Mouse (Mus musculus) CH12.LX (cell line): ENCODE results near the gene Xpnpep3. TPM values are rescaled to one million over a fixed set of nuclear protein-coding genes. Genes with fewer than 3 reads are reported as not detected.

Experiments
- DNase-seq: peaks from one replicate; pipeline ENCODE4 v3.0.0-alpha.2; 2013; ENCODE audit errors: extremely low read depth
- H3K27ac ChIP-seq: 2 replicates; pipeline ENCODE4 v1.5.1; 2012; ENCODE audit warnings: low read depth, mild to moderate bottlenecking, control low read depth, moderate library complexity; ENCODE audit not compliant: insufficient read depth
- H3K27me3 ChIP-seq: replicated peaks from 2 replicates; pipeline ENCODE3; 2012; ENCODE audit warnings: inconsistent platforms
- H3K36me3 ChIP-seq, 2 experiments: replicated peaks in 1 of 2; 2 replicates each; pipeline versions ENCODE3 to v1.6.1; 2012; ENCODE audit warnings: inconsistent platforms in 1 of 2, low read length in 1 of 2, mild to moderate bottlenecking in 1 of 2, mixed read lengths in 1 of 2, moderate library complexity in 1 of 2; ENCODE audit not compliant: control insufficient read depth in 1 of 2, insufficient read depth in 1 of 2
- H3K4me1 ChIP-seq, 2 experiments: 2 replicates each; pipeline ENCODE4 v1.6.1; 2012; ENCODE audit warnings: inconsistent platforms in 1 of 2, moderate library complexity in 1 of 2; ENCODE audit not compliant: insufficient read depth in 2 of 2, control insufficient read depth in 1 of 2
- H3K4me2 ChIP-seq: 2 replicates; pipeline ENCODE4 v1.6.1; 2012; ENCODE audit warnings: low read depth, mild to moderate bottlenecking, control low read depth; ENCODE audit not compliant: poor library complexity, insufficient read depth, severe bottlenecking
- H3K4me3 ChIP-seq, 3 experiments: fragments of 150-350 bp in 1 of 3; sonication (generic) in 1 of 3; replicated peaks in 1 of 3; 2 replicates each; pipeline versions ENCODE3 to v1.5.1; 2011 to 2012; ENCODE audit warnings: low read depth in 2 of 3, low read length in 2 of 3, mild to moderate bottlenecking in 2 of 3, moderate library complexity in 2 of 3, control low read depth in 1 of 3, improper control_type of control experiment in 1 of 3, inconsistent platforms in 1 of 3, mixed read lengths in 1 of 3; ENCODE audit not compliant: poor library complexity in 1 of 3
- H3K79me2 ChIP-seq: replicated peaks from 2 replicates; pipeline ENCODE4 v1.6.1; 2012; ENCODE audit warnings: mild to moderate bottlenecking, moderate library complexity; ENCODE audit not compliant: control insufficient read depth, poor library complexity, insufficient read depth, severe bottlenecking; ENCODE audit errors: extremely low read depth
- H3K9ac ChIP-seq: 2 replicates; pipeline ENCODE4 v1.6.1; 2012; ENCODE audit warnings: low read depth, mild to moderate bottlenecking, control low read depth, moderate library complexity; ENCODE audit not compliant: insufficient read depth
- H3K9me3 ChIP-seq: replicated peaks from 2 replicates; pipeline ENCODE3; 2012; ENCODE audit warnings: low read length, inconsistent platforms, mixed read lengths
- BHLHE40 ChIP-seq: IDR thresholded peaks from 2 replicates; pipeline ENCODE4 v1.6.1; 2011; ENCODE audit warnings: mild to moderate bottlenecking, low read depth, low read length, improper control_type of control experiment
- CHD1 ChIP-seq: IDR thresholded peaks from 2 replicates; pipeline ENCODE4 v1.6.1; 2012; ENCODE audit warnings: low read depth, low read length, improper control_type of control experiment, inconsistent platforms
- CHD2 ChIP-seq: IDR thresholded peaks from 2 replicates; pipeline ENCODE4 v1.6.1; 2011; ENCODE audit warnings: low read length, improper control_type of control experiment
- CTCF ChIP-seq, 2 experiments: IDR thresholded peaks in 1 of 2; conservative IDR thresholded peaks in 1 of 2; 2 replicates each; pipeline ENCODE4 v1.5.1; 2011 to 2012; ENCODE audit warnings: low read depth in 2 of 2, low read length in 2 of 2, improper control_type of control experiment in 1 of 2, inconsistent platforms in 1 of 2, mild to moderate bottlenecking in 1 of 2, moderate library complexity in 1 of 2
- E2F4 ChIP-seq: IDR thresholded peaks from 2 replicates; pipeline ENCODE4 v1.6.1; 2011; ENCODE audit warnings: low read depth, low read length, improper control_type of control experiment; ENCODE audit not compliant: insufficient replicate concordance
- ELF1 ChIP-seq: IDR thresholded peaks from 2 replicates; pipeline ENCODE4 v1.6.1; 2014; ENCODE audit warnings: low read depth, mild to moderate bottlenecking, inconsistent platforms, low read length, improper control_type of control experiment
- EP300 ChIP-seq: IDR thresholded peaks from 2 replicates; pipeline ENCODE4 v1.6.1; 2011; ENCODE audit warnings: low read length, improper control_type of control experiment
- ETS1 ChIP-seq: conservative IDR thresholded peaks from 2 replicates; pipeline ENCODE4 v1.6.1; 2012; ENCODE audit warnings: low read depth, mild to moderate bottlenecking, inconsistent platforms, low read length, improper control_type of control experiment, moderate library complexity
- GABPA ChIP-seq: IDR thresholded peaks from 2 replicates; pipeline ENCODE4 v1.6.1; 2012; ENCODE audit warnings: low read depth, low read length, improper control_type of control experiment, inconsistent platforms; ENCODE audit not compliant: insufficient replicate concordance
- HCFC1 ChIP-seq: IDR thresholded peaks from 2 replicates; pipeline ENCODE4 v1.6.1; 2012; ENCODE audit warnings: low read depth, mild to moderate bottlenecking, inconsistent platforms, low read length, improper control_type of control experiment
- IRF4 ChIP-seq: IDR thresholded peaks from 2 replicates; pipeline ENCODE4 v1.6.1; 2014; ENCODE audit warnings: low read depth, mild to moderate bottlenecking, inconsistent platforms, low read length, improper control_type of control experiment
- JUN ChIP-seq: IDR thresholded peaks from 2 replicates; pipeline ENCODE4 v1.6.1; 2011; ENCODE audit warnings: low read depth, mild to moderate bottlenecking, low read length, improper control_type of control experiment, moderate library complexity; ENCODE audit not compliant: insufficient read depth
- JUND ChIP-seq: conservative IDR thresholded peaks from 2 replicates; pipeline ENCODE4 v1.6.1; 2011; ENCODE audit warnings: low read depth, low read length, improper control_type of control experiment
- KAT2A ChIP-seq: IDR thresholded peaks from 2 replicates; pipeline ENCODE4 v1.6.1; 2012; ENCODE audit warnings: low read length, improper control_type of control experiment, inconsistent platforms; ENCODE audit not compliant: insufficient replicate concordance
- MAFK ChIP-seq: IDR thresholded peaks from 2 replicates; pipeline ENCODE4 v1.6.1; 2011; ENCODE audit warnings: low read length, improper control_type of control experiment; ENCODE audit not compliant: insufficient replicate concordance
- MAX ChIP-seq: IDR thresholded peaks from 2 replicates; pipeline ENCODE4 v1.6.1; 2011; ENCODE audit warnings: low read length, improper control_type of control experiment
- MAZ ChIP-seq: IDR thresholded peaks from 2 replicates; pipeline ENCODE4 v1.6.1; 2012; ENCODE audit warnings: low read depth, mild to moderate bottlenecking, inconsistent platforms, low read length, improper control_type of control experiment, moderate library complexity
- MEF2A ChIP-seq: IDR thresholded peaks from 2 replicates; pipeline ENCODE4 v1.6.1; 2014; ENCODE audit warnings: low read depth, mild to moderate bottlenecking, inconsistent platforms, low read length, improper control_type of control experiment, borderline replicate concordance
- MXI1 ChIP-seq: IDR thresholded peaks from 2 replicates; pipeline ENCODE4 v1.6.1; 2011; ENCODE audit warnings: mild to moderate bottlenecking, low read depth, low read length, improper control_type of control experiment
- MYC ChIP-seq: IDR thresholded peaks from 2 replicates; pipeline ENCODE4 v1.6.1; 2011; ENCODE audit warnings: low read depth, mild to moderate bottlenecking, improper control_type of control experiment, low read length
- NELFE ChIP-seq: IDR thresholded peaks from 2 replicates; pipeline ENCODE4 v1.6.1; 2011; ENCODE audit warnings: low read depth, low read length, improper control_type of control experiment
- NRF1 ChIP-seq: IDR thresholded peaks from 2 replicates; pipeline ENCODE4 v1.6.1; 2014; ENCODE audit warnings: low read depth, mild to moderate bottlenecking, inconsistent platforms, low read length, improper control_type of control experiment, moderate library complexity
- PAX5 ChIP-seq: IDR thresholded peaks from 2 replicates; pipeline ENCODE4 v1.6.1; 2012; ENCODE audit warnings: low read length, inconsistent platforms, mixed read lengths
- POLR2A ChIP-seq: IDR thresholded peaks from 2 replicates; pipeline ENCODE4 v1.6.1; 2011; ENCODE audit warnings: low read depth, mild to moderate bottlenecking, improper control_type of control experiment, low read length
- RCOR1 ChIP-seq: conservative IDR thresholded peaks from 2 replicates; pipeline ENCODE4 v1.6.1; 2012; ENCODE audit warnings: low read depth, mild to moderate bottlenecking, inconsistent platforms, low read length, improper control_type of control experiment
- SIN3A ChIP-seq: IDR thresholded peaks from 2 replicates; pipeline ENCODE4 v1.6.1; 2012; ENCODE audit warnings: low read length, improper control_type of control experiment, inconsistent platforms
- SMC3 ChIP-seq: IDR thresholded peaks from 2 replicates; pipeline ENCODE4 v1.6.1; 2011; ENCODE audit warnings: low read depth, low read length, improper control_type of control experiment
- TBP ChIP-seq: conservative IDR thresholded peaks from 2 replicates; pipeline ENCODE4 v1.6.1; 2011; ENCODE audit warnings: low read depth, low read length, improper control_type of control experiment
- TCF12 ChIP-seq: IDR thresholded peaks from 2 replicates; pipeline ENCODE4 v1.6.1; 2014; ENCODE audit warnings: low read depth, mild to moderate bottlenecking, inconsistent platforms, low read length, improper control_type of control experiment
- UBTF ChIP-seq: IDR thresholded peaks from 2 replicates; pipeline ENCODE4 v1.6.1; 2012; ENCODE audit warnings: low read depth, mild to moderate bottlenecking, inconsistent platforms, low read length, improper control_type of control experiment, moderate library complexity
- USF1 ChIP-seq: IDR thresholded peaks from 2 replicates; pipeline ENCODE4 v1.6.1; 2014; ENCODE audit warnings: low read depth, mild to moderate bottlenecking, inconsistent platforms, low read length, improper control_type of control experiment
- USF2 ChIP-seq: conservative IDR thresholded peaks from 2 replicates; pipeline ENCODE4 v1.6.1; 2011; ENCODE audit warnings: low read depth, low read length, improper control_type of control experiment
- ZC3H11A ChIP-seq: IDR thresholded peaks from 2 replicates; pipeline ENCODE4 v1.6.1; 2012; ENCODE audit warnings: low read depth, mild to moderate bottlenecking, inconsistent platforms, low read length, improper control_type of control experiment
- ZKSCAN1 ChIP-seq: IDR thresholded peaks from 2 replicates; pipeline ENCODE4 v1.6.1; 2012; ENCODE audit warnings: low read depth, inconsistent platforms, low read length, improper control_type of control experiment, borderline replicate concordance
- ZMIZ1 ChIP-seq: IDR thresholded peaks from 2 replicates; pipeline ENCODE4 v1.6.1; 2012; ENCODE audit warnings: low read depth, mild to moderate bottlenecking, inconsistent platforms, low read length, improper control_type of control experiment
- ZNF384 ChIP-seq: IDR thresholded peaks from 2 replicates; pipeline ENCODE4 v1.6.1; 2012; ENCODE audit warnings: low read depth, low read length, improper control_type of control experiment, inconsistent platforms
- dilution Hi-C: fragments of 300-500 bp; cut with MboI; formaldehyde crosslinking; loops from 2 replicates; pipeline ENCODE4 v1.14.3; 2020; ENCODE audit warnings: low sequenced_read_pairs; ENCODE audit not compliant: extremely low pct_unique_long_range_greater_than_20kb, extremely low pct_ligation_motif_present
- in situ Hi-C: fragments of 300-500 bp; cut with MboI; formaldehyde crosslinking; loops from 3 replicates; pipeline ENCODE4 v1.14.3; 2019; ENCODE audit warnings: low sequenced_read_pairs, low pct_ligation_motif_present, low pct_unique_long_range_greater_than_20kb, mixed read lengths
- polyA plus RNA-seq: library from polyadenylated mRNA; unstranded; fragments of >175 nt; gene quantifications from 2 replicates; pipeline ENCODE4 v1.2.1, GENCODE M21; 2012; ENCODE audit warnings: low read depth; ENCODE audit not compliant: insufficient read length
- total RNA-seq, 2 experiments: library from RNA; depleted of rRNA; stranded (reverse); fragments of 300-350 nt in 1 of 2; fragments of >200 nt in 1 of 2; gene quantifications; 2 replicates each; pipeline ENCODE4 v1.2.3; 2012 to 2014

Gene Xpnpep3
- total and polyA plus RNA-seq, 3 experiments, result 4.3 to 6.0 (median 5.2) TPM

- in situ Hi-C loops (no loop called here), dilution Hi-C loops (no loop called here)
- H3K4me3 ChIP-seq, result peak overlapping the region; percentile 52 to 74 (median 68)
- H3K27me3 ChIP-seq, result no peaks in the 10 kb centered on the region
- TF ChIP-seq USF1 (no peak), CHD2 (peak; percentile 56; the same call in 1 of the 2 replicates), CTCF (conservative IDR thresholded peaks at IDR 0.05 in 1 of 2, IDR thresholded peaks at IDR 0.05 in 1 of 2; ENCODE audit: low read depth in 2 of 2, low read length in 2 of 2) (no peak), RCOR1 (no peak), ELF1 (peak; percentile 56; the same call in 1 of the 2 replicates), ETS1 (no peak), ZMIZ1 (no peak), GABPA (no peak), JUND (no peak), USF2 (no peak), BHLHE40 (no peak), ZKSCAN1 (no peak), MAFK (no peak), ZC3H11A (no peak), NRF1 (no peak), CHD1 (no peak), IRF4 (0 out of 2 replicates have a peak, but pooled peaks have one; percentile 10), TBP (0 out of 2 replicates have a peak, but pooled peaks have one; percentile 40), MXI1 (peak; percentile 16; the same call in 1 of the 2 replicates), PAX5 (no peak), ZNF384 (no peak), MAX (no peak), SIN3A (no peak), MYC (no peak), TCF12 (0 out of 2 replicates have a peak, but pooled peaks have one; percentile 21), KAT2A (no peak), MEF2A (no peak), MAZ (no peak), UBTF (no peak), EP300 (no peak), SMC3 (no peak), JUN (no peak), E2F4 (no peak), NELFE (no peak), HCFC1 (0 out of 2 replicates have a peak, but pooled peaks have one; percentile 9), POLR2A (no peak)
- TF ChIP-seq, all 38 proteins: peak for 7
- peak overlapping the region; percentile 54; the same call in 1 of the 2 replicates for H3K27ac ChIP-seq
- peaks cover 31% of the 10 kb centered on the region for H3K79me2 ChIP-seq
- H3K36me3 ChIP-seq, result peaks cover 21 to 28% of the 10 kb centered on the region in 2 experiments
- H3K9ac ChIP-seq, result peak overlapping the region; percentile 88
- H3K9me3 ChIP-seq, result peaks cover 7% of the 10 kb centered on the region
- peak; percentile 46 for DNase-seq
- H3K4me1 ChIP-seq, result peaks cover 8 to 27% of the 10 kb centered on the region in 2 experiments; a peak in 3 of 4 replicates
- peak overlapping the region; percentile 56 for H3K4me2 ChIP-seq
These were observed 65.2 kb downstream of the Xpnpep3 start for GRCm38 (mm10) chr15:81465016-81465660.
